Mouse (Mus musculus) NIH3T3 (cell line): Measurements from ENCODE around the gene Samd14.
A peak's percentile ranks its signal among the peaks of the same experiment; 100 is the strongest.

Experiments used
- DNase-seq: peaks from one replicate; pipeline ENCODE4 v3.0.0-alpha.2; 2012; ENCODE audit warnings: low read depth

The Samd14 gene

GRCm38 (mm10) chr11:94990102-94990748, 19.5 kb upstream of the Samd14 start:
- no peak for DNase-seq

GRCm38 (mm10) chr11:94990749-94991577, 18.7 kb upstream of the Samd14 start, which contains the start of gene Ppp1r9b:
Gene Ppp1r9b (plus strand): TSS chr11:94991035.
- DNase-seq, result peak; percentile 96

- DNase-seq, result peak; percentile 54
Measured at GRCm38 (mm10) chr11:94991641-94992479, 17.8 kb upstream of the Samd14 start.

GRCm38 (mm10) chr11:94992480-94992753, 17.3 kb upstream of the Samd14 start:
- DNase-seq, result peak; percentile 12

- DNase-seq, result peak; percentile 74
Measured at GRCm38 (mm10) chr11:94992754-94993606, 16.7 kb upstream of the Samd14 start.

- DNase-seq, result no peak
Measured at GRCm38 (mm10) chr11:94994208-94994814, 15.4 kb upstream of the Samd14 start.

GRCm38 (mm10) chr11:94994947-94995772, 14.5 kb upstream of the Samd14 start:
- DNase-seq, result no peak

GRCm38 (mm10) chr11:94996101-94996500, 13.6 kb upstream of the Samd14 start:
- DNase-seq, result no peak

- DNase-seq, result no peak
Measured at GRCm38 (mm10) chr11:94996984-94997383, 12.7 kb upstream of the Samd14 start.

- no peak for DNase-seq
Measured at GRCm38 (mm10) chr11:94997596-94997995, 12.1 kb upstream of the Samd14 start.

GRCm38 (mm10) chr11:94998041-94998531, 11.6 kb upstream of the Samd14 start:
- no peak for DNase-seq

GRCm38 (mm10) chr11:95000128-95000527, 9.6 kb upstream of the Samd14 start:
- DNase-seq, result no peak

- no peak for DNase-seq
Measured at GRCm38 (mm10) chr11:95000548-95000947, 9.1 kb upstream of the Samd14 start.

GRCm38 (mm10) chr11:95001058-95001457, 8.6 kb upstream of the Samd14 start:
- peak; percentile 83 for DNase-seq

- no peak for DNase-seq
Measured at GRCm38 (mm10) chr11:95001584-95002347, 7.9 kb upstream of the Samd14 start.

GRCm38 (mm10) chr11:95002705-95003104, 7.0 kb upstream of the Samd14 start:
- no peak for DNase-seq

- peak; percentile 80 for DNase-seq
Measured at GRCm38 (mm10) chr11:95004136-95004936, 5.3 kb upstream of the Samd14 start.

GRCm38 (mm10) chr11:95004937-95005198, 4.8 kb upstream of the Samd14 start:
- DNase-seq, result no peak

- DNase-seq, result no peak
Measured at GRCm38 (mm10) chr11:95006038-95006437, 3.6 kb upstream of the Samd14 start.
